Mouse (Mus musculus) G1E (cell line): ENCODE data around the gene Tnfrsf21.

Experiments used
- CTCF ChIP-seq: IDR thresholded peaks from 2 replicates; pipeline ENCODE4 v1.5.1; 2012; ENCODE audit warnings: low read depth, low read length, inconsistent platforms, mixed read lengths
- GATA1 ChIP-seq: IDR thresholded peaks from 2 replicates; pipeline ENCODE4 v1.6.1; 2012; ENCODE audit warnings: borderline replicate concordance, low read length, inconsistent platforms, mixed read lengths
- TAL1 ChIP-seq: conservative IDR thresholded peaks from 2 replicates; pipeline ENCODE4 v1.6.1; 2012; ENCODE audit warnings: low read depth, low read length, inconsistent platforms, mixed read lengths

- TF ChIP-seq TAL1 = no peak
- no peak for TF ChIP-seq GATA1
- no peak for TF ChIP-seq CTCF
Observed at GRCm38 (mm10) chr17:42989981-42990380, 26.4 kb upstream of the Tnfrsf21 start.
